Mouse (Mus musculus) common myeloid progenitor, adult 5-6 weeks (primary cell): ENCODE results near the gene Pkp2. TPM values are rescaled to one million over a fixed set of nuclear protein-coding genes. Genes with fewer than 3 reads are reported as not detected.
A peak's percentile ranks its signal among the peaks of the same experiment; 100 is the strongest.
"Not testable (repeated sequence)": the region's sequence is repeated elsewhere in the genome, so short reads cannot be mapped to it uniquely, and the experiment has no call there.

Experiments used
- ATAC-seq: replicated peaks from 2 replicates; pipeline ENCODE4 v1.8.0; 2016; ENCODE audit warnings: low read depth, mild to moderate bottlenecking, moderate TSS enrichment, inconsistent platforms; ENCODE audit not compliant: poor library complexity, severe bottlenecking
- total RNA-seq: library from RNA; stranded (forward); fragments of 200-1000, 187-1606 nt; gene quantifications from 2 replicates; pipeline ENCODE4 v1.2.3, GENCODE M21; 2017

The Pkp2 gene
- 0.53 and 1.2 TPM in 2 replicates for total RNA-seq

DNA sequence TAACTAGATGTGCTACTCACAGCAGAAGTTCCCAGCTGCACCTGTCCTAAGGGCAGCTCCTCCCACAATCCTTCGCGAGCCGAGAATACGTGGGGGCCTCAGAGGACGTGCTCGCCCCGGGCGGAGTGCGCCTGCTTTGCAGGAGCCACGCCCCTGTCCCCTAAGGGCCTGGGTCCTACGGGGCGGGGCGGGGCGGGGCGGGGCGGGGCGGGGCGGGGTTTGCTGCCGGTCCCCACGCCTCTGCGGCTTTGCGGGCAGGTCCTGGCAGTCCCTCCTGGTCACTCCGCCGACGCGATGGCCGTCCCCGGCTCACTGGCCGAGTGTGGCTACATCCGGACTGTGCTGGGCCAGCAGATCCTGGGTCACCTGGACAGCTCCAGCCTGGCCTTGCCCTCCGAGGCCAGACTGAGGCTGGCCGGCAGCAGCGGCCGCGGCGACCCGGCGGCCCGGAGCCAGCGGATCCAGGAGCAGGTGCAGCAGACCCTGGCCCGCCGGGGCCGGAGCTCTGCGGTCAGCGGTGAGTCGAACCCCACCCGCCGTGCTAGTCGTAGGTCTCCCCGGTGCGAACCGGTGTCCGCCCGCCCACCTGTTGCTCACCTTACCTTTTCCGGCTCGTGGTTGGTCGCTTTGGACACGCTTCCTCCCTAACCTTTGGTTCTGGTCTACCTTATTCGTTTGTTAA, at the start of gene Pkp2:
Gene Pkp2 (plus strand): TSS at position 240 of the 682 bp plus-strand sequence.
- ATAC-seq: peak; percentile 77

DNA sequence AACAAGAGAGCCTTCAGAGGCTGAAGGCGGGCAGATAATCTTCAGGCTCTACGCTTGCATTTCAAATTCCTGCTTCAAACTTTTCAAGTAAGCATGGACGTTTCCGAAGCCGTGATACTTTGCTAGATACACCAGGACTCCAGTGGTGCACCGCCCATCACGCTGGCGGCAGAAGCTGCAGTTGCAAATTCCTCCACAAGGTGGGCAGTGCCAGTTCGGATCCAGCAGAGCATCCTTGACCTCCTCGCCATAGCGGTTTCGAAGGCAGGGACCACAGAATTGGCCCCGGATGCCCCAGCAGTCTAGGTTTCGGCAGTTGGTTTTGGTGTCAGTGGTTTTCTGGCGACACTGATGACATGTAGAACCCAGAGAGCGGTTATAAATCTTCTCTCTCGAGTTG, 15.7 kb upstream of the Pkp2 start:
- peak; percentile 54; the same call in 1 of the 2 replicates for ATAC-seq

DNA sequence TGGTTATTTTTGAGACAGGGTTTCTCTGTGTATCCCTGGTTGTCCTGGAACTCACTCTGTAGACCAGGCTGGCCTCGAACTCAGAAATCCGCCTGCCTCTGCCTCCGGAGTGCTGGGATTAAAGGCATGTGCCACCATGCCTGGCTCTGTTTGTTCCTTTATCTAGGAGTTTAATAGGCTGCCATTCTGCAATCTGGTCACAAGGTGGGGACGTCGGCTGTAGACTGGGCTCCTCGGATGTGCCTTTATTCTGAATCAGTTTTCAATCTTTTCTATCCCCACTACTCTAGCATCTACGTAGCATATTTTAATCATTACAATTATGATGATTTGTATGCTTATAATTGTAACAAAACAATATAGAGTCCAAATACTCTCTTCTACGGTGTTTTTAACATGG, 11.1 kb upstream of the Pkp2 start:
- ATAC-seq: peak; percentile 95

DNA sequence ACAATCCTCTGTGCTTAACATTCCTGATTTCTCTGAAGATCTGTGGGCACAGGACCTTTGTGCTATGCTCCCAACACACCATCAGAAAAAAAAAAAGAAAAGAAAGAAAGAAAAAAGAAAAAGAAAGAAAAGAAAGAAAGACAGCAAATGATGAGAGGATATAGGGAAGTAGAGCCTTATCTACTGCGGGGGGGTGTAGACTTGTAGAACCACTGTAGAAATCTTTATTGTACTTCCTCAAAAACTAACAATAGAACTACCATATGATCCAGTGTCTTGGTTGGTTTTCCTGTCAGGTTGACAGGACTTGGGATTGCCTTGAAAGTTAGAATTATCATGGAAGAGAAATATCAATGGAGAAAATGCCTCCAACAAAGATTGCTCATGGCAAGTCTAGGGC, 8.5 kb upstream of the Pkp2 start:
- ATAC-seq: 0 out of 2 replicates have a peak, but pooled peaks have one; percentile 55

DNA sequence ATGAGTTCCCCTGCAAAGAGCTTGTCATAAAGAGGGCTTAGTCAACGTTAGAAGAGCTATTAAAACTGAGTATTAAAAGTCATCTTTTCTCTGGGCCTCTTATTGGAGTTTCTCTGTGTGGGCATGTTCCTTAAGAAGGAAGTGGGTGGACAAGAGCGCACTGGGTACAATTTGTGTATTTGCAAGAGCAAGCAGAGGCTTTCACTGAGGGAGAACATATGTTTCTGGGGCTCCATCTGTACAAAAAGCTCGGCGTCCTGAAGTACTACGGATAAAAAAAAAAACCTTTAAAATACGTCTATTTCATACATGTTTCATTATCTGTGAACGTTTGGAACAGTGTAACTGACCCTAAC, 417 bp upstream of the Pkp2 start:
- peak; percentile 4; the same call in 1 of the 2 replicates for ATAC-seq

DNA sequence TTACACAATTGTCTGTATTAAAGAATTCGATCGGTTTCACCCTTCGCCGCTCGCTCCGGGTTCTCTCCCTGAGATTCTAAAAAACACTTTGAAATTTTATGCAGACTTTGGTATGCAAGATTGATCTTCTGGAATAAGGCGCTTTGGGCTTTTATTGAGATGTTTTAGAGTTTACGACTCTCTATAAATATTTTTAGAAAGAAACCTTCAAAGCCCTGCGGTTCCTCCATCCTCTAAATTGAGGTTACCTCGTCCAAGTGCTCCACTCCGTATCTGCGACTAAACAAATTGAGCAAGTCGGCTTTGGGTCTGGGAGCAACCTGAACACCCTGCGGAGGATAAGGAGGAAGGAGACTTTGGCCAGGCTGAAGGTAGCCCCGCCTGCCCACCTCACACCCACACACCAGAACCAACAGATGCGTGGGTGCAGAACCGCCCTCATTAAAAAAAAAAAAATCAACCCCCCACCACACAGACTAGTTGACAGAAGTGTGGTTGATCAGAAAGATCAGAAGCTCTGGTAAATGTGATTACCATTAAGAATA, 715 bp downstream of the Pkp2 start:
- 0 out of 2 replicates have a peak, but pooled peaks have one; percentile 34 for ATAC-seq

DNA sequence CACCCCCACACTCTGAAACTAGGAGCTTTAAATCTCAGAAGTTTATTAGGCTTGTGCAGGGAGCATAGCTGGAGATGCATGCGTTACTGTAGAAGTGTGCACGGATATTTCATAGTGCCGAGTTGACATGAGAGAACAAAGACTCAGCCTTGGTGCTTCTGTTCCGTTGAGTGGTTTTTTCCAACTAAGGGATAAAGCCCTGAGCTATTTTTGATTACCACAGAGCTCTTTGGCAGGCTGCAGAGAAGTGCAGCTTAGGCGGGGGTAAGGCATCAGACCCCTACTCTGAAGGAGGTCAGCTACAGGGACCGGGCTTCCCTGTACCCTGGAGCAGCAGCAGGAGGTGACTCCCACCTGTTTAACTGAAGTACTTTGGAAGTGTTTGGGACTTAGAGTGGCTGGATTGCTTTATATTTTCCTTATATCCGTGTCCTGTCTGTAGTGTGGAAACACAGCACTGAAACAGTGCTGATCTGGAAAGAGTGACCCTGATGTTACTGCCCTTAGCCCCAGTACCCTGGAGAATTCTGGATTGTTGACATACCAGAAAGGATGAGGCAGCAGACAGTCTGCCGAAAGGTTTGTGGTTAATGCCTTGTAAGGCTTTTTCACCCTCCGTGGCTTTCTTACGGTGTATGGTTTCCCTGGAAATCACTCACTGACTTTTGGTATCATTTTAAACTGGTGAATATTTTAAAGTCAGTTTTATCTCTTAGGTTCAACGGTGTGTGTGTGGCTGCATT, 2.7 kb downstream of the Pkp2 start:
- no peak for ATAC-seq

DNA sequence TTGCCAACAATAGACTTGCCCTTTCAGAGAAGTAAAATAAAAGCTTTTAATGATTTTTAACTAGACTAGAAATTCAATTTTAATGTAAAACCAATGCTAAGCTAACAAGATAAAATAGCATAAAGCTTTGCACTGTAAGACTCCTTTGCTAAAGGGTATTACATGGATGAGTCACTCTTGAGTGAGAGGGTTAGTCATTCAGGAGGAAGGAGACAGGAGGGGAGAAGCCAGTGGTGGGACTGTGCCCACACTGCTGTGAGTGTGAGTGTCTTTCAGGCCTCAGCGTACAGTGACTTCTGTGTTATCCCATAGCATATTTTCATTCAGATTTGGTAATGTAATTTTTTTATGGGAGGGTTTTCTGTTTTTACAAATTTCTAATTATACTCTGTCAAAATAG, 3.8 kb downstream of the Pkp2 start:
- ATAC-seq: no peak

DNA sequence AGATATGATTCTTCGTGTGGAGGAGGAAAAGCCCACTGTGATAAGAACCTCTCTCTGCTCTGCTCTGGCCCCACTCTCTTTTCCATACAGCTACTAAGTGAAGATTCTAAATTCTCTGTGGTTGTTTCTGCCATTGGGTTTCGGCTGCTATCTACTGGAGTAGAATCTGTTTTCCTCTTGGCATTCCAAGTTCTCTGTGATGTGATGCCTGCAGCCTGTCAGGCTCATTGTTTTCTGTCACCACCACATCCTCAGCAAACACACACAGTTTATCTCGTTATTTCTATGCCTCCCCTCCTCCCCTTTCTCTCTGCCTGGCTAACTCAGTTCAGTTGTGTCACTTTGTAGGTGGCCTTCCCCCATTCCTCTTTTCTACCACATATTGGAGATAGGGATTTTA, 6.7 kb downstream of the Pkp2 start:
- ATAC-seq: no peak

DNA sequence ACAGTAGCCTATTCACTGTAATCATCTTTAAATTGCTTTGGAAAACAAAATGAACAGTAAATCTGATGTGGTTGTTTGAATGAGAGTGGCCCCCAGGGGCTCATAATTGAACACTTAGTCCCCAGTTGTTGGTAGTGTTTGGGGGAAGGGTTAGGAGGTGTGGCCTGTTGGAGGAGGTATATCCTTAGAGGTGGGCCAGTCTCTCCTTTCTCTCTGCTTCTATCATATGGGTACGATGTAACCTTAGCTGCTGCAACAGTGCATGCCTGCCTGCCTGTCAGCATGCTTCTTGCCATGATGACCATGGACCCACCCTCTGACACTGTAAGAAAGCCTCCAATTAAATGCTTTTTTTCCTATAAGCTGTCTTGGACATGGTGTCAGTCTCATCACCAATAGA, 9.5 kb downstream of the Pkp2 start:
- no peak for ATAC-seq

DNA sequence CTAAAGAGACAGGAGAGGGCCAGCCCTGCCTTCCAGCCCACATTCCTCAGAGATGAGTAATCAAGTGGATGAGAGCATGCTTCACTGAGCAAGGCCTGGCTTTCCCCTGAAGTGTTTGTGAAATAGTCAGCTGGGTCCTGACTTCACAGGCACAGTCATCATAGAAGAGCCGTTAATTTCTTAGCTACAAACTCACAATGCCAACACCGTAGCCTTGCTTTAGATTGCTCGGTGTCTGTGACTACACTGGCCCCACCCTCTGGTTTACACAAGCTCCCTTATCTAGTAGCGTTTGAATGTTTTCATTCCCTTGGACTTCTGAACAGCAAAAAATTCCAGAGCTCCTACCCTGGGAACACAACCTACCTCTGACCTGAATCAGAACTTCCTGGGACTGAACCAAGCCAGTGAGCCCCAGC, 11.4 kb downstream of the Pkp2 start:
- no peak for ATAC-seq

DNA sequence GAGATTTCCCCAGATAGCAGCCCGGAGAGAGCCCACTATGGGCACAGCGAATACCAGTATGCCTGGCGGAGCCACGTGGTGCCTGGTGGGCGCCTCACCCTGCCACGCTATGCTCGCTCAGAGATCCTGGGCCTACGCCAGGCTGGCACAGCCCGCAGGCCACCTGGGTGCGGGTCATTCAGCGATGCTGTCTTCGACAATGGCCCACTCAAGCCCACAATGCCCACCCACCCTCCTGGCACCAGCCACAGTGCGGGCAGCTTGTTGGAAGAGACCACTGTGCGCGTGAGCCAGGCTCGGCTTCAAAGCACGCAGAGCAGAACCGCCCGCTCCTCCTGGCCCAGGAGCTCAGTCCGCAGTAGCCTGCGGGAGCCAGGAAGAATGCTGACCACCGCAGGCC, 12.7 kb downstream of the Pkp2 start:
- ATAC-seq: no peak

DNA sequence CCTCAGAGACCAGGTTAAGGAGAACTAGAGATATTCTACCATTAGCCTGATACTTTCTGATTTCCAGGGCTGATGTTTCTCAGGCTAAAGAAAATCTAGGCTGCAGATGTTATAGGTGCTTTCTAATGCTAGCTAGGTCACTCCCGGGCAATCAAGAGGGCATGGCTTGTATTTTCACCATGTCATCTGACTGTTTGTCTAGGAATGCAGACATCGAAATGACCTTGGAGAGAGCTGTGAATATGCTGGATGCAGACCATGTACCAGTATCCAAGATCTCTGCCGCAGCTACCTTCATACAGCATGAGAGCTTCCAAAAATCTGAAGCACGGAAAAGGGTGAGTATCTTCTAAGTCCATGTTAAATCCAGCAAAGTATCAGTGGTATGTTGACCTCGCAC, 17.3 kb downstream of the Pkp2 start:
- ATAC-seq: no peak

DNA sequence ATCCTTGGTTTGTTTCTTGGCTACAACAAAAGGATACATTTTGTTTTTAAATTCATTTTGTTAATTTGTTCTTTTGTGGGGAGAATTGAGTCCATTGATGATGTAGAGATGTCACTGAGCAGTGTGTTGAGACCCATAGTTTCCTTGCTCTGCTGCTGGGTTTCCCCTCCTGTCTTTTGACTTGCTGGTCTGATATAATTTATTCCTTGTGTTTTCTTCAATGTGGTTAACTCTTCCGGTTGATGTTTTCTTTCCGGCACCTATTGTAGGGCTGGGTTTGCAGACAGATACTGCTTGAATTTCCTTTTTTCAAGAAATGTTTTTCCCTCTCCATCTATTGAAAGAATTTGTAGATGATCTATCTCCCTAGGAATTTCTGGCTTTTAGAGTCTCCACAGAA, 20.8 kb downstream of the Pkp2 start:
- no peak for ATAC-seq

DNA sequence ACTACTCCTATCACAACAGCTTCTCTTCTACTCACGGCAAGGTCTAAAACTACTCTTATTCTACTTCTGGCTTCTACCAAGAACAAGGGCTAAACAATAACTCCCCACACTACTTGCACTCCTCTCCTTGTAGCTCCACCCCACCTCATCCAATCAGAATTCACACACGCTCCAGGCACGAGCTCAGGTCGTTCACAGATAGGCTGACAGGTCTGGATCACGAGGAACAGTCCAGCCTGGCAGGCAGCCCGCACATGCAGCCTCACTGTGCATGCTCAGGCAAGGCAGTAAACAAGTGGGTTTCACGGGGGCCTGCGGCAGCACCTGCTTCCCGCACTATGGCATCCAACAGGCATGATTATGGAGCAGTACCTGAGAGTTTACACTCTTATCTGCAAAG, 23.6 kb downstream of the Pkp2 start:
- ATAC-seq: not testable (repeated sequence)

DNA sequence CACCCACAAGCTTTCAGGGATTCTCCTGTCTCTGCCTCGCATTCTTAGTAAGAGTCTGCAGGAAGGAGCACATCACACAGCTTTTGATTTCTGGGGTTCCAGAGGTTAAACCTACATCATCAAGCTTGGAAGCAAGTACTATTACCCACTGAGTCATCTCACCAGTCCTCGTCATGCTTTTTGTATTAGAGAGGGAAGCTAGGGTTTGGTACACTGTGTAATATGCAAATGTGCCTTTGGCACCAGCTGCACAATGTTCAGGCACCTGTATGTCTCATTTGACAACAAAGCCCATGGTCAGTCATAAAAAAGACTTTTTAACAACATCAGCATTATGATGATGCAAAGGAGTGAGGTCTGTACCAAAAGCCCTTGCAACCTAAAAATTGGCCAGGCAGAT, 25.2 kb downstream of the Pkp2 start:
- ATAC-seq: no peak

DNA sequence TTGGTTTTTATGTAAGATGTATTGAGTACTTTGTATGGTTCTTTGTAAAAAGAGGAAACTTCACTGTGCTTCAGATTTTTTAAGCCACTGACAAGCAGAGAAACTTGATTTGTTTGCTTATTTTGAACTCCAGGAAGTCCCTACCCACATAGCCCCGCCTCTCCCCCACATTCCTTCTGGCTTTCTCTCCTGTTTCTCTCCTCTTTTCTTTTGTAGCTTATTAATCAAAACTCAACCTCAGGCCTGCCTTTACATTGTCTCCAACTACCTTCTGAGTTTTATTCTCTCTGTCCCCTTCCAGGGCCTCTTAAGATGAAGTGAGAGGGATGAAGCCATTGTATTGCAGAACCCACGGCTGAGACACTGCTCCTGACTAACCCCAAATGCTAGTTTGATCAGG, 31.6 kb downstream of the Pkp2 start:
- no peak for ATAC-seq

DNA sequence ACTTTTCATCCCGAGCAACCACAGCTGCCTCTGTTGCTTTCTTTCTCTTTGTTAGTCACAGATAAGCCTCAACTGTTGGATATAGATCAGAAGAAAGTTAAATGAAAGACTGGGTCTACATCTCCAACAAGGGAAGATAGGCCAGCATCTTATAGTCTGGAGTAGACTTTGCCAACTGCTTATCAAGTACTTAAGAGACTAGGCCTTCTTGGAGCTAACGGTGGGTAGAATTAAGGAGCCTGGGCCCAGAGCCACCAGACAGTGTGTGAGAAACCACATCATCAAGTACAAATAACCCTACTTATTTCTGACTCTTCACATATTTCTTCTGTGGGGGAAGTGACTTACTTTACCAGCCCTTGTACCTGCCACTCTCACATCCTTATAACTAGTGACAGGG, 37.4 kb downstream of the Pkp2 start:
- peak; percentile 29; the same call in 1 of the 2 replicates for ATAC-seq

DNA sequence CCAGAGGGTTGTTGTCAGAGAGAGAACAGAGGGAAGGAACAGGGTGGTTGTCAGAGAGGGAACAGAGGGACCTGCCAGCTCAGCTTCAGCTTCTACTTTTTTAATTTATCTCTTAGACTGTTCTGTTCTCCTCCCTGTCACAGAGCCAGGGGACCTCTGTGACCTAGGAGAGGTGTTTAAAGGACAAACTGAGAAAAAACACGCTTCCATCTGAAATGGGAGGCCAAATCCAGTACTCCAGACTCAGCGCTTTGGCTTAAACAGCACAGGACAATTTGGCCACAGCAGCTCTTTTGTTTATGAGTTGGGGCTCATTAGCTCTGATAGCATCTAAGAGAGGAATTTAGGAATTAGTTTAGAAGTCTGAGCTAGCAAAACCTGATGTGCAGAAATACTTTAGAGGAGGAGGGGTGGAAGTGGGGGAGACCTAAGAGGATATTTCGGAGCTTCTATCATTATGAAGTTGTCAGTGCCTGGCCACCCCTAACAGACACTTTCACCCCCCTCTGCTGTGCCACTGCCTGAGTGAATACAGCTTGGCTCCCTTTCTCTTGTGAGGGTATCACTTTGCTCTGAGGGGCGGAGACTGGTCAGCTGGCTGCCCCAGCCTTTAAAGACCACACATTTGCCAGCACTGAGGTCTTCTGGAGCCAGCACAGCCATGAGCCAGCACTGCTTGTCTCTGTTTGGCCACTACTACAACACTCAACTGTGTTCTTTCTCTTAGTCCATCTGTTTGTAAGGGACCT, 40.4 kb downstream of the Pkp2 start:
- ATAC-seq: no peak

DNA sequence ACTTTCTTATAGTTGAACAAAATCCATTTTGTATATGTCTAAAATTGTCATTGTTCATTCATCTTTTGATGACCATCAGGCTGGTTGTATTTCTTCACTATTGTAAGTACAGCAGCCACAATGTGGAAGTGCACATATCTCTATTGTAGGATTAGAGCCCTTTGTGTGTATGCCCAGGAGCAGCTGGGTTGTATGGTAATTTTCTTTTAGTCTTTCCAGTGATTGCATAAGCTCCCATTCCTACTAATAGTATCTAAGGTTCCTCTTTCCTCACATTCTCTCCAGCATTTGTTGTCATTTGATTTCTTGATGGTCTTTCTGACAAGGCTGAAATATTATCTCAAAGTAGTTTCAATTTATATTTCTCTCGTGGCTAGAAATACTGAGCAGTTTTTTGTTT, 42.1 kb downstream of the Pkp2 start:
- ATAC-seq: no peak

DNA sequence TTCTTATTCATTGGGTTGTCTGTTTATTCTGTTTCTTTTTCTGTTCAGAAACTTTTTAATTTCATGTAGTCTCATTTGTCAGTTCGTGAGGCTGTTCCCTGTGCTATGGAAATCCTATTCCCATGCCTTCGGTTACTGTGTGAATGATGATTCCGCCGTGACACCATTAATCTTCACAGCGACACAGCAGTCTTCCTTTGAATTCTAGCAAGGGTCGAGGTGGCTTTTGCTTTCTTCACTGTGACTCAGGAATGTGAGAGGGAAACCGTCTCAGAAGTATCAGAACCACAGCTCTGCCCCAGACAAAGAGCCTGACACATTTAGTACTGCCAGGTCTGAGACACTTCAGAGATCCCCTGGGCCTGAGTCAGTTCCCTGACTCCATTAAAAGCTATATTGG, 42.8 kb downstream of the Pkp2 start:
- ATAC-seq: no peak
